Mouse (Mus musculus): ENCODE measurements around the gene Magi2. TPM values are rescaled to one million over a fixed set of nuclear protein-coding genes. Genes with fewer than 3 reads are reported as not detected.
"Not testable (repeated sequence)": the region's sequence is repeated elsewhere in the genome, so short reads cannot be mapped to it uniquely, and the experiment has no call there.

Gene Magi2
- polyA plus RNA-seq, 1 experiment, result 0.18 TPM

GRCm38 (mm10) chr5:20256933-20257332, 1030.1 kb downstream of the Magi2 start:
- H3K27me3 ChIP-seq (ENCODE audit: control insufficient read depth, insufficient read depth, insufficient read length), result no peaks in the 10 kb centered on the region
- H3K4me3 ChIP-seq (ENCODE audit: insufficient read depth, poor library complexity, severe bottlenecking), result no peak overlapping the region
- TF ChIP-seq CTCF (IDR thresholded peaks at IDR 0.05; ENCODE audit: control insufficient read depth, insufficient read depth, insufficient read length), result no peak
- TF ChIP-seq USF1 (IDR thresholded peaks at IDR 0.05; ENCODE audit: low read depth), result no peak
- H3K79me3 ChIP-seq (ENCODE audit: low read depth), result no peaks in the 10 kb centered on the region
- H3K79me2 ChIP-seq (ENCODE audit: control insufficient read depth, insufficient read depth), result no peaks in the 10 kb centered on the region
- H3ac ChIP-seq (ENCODE audit: control insufficient read depth, insufficient read length, low read depth), result no peak overlapping the region
- no peaks in the 10 kb centered on the region for H3K36me3 ChIP-seq (ENCODE audit: control insufficient read depth, insufficient read depth)

- Histone ChIP-seq H3K79me2 (ENCODE audit: control insufficient read depth, insufficient read depth) (no peaks in the 10 kb centered on the region), H3K36me3 (ENCODE audit: control insufficient read depth, insufficient read depth) (no peaks in the 10 kb centered on the region), H3K79me3 (ENCODE audit: low read depth) (no peaks in the 10 kb centered on the region), H3ac (ENCODE audit: control insufficient read depth, insufficient read length, low read depth) (no peak overlapping the region), H3K4me3 (ENCODE audit: insufficient read depth, poor library complexity, severe bottlenecking) (no peak overlapping the region), H3K27me3 (ENCODE audit: control insufficient read depth, insufficient read depth, insufficient read length) (no peaks in the 10 kb centered on the region)
- TF ChIP-seq CTCF (IDR thresholded peaks at IDR 0.05; ENCODE audit: control insufficient read depth, insufficient read depth, insufficient read length), result no peak
- no peak for TF ChIP-seq CEBPB (IDR thresholded peaks at IDR 0.05; ENCODE audit: low read depth)
- no peak for TF ChIP-seq MYOG (IDR thresholded peaks at IDR 0.05; ENCODE audit: control insufficient read depth, extremely low read depth, insufficient read length)
These were observed 1030.6 kb downstream of the Magi2 start for GRCm38 (mm10) chr5:20257419-20257818.

GRCm38 (mm10) chr5:20259719-20260118, 1032.9 kb downstream of the Magi2 start:
- no peak for TF ChIP-seq USF1 (IDR thresholded peaks at IDR 0.05; ENCODE audit: low read depth)
- no peak for TF ChIP-seq MYOD1 (IDR thresholded peaks at IDR 0.05; ENCODE audit: control insufficient read depth, insufficient read length, low read depth)
- no peak for TF ChIP-seq FOSL1 (IDR thresholded peaks at IDR 0.05; ENCODE audit: insufficient read depth, low read length, poor library complexity, severe bottlenecking)
- TF ChIP-seq CEBPB (IDR thresholded peaks at IDR 0.05; ENCODE audit: low read depth), result no peak
- no peak for TF ChIP-seq MAX (IDR thresholded peaks at IDR 0.05)
- no peak for TF ChIP-seq MYOG (IDR thresholded peaks at IDR 0.05; ENCODE audit: control insufficient read depth, extremely low read depth, insufficient read length)
- TF ChIP-seq CTCF (IDR thresholded peaks at IDR 0.05; ENCODE audit: control insufficient read depth, insufficient read depth, insufficient read length), result no peak
- H3ac ChIP-seq (ENCODE audit: control insufficient read depth, insufficient read length, low read depth), result no peak overlapping the region
- H3K4me3 ChIP-seq (ENCODE audit: insufficient read depth, poor library complexity, severe bottlenecking), result no peak overlapping the region
- no peaks in the 10 kb centered on the region for H3K36me3 ChIP-seq (ENCODE audit: control insufficient read depth, insufficient read depth)
- no peaks in the 10 kb centered on the region for H3K79me3 ChIP-seq (ENCODE audit: low read depth)
- no peaks in the 10 kb centered on the region for H3K27me3 ChIP-seq (ENCODE audit: control insufficient read depth, insufficient read depth, insufficient read length)
- H3K79me2 ChIP-seq (ENCODE audit: control insufficient read depth, insufficient read depth), result no peaks in the 10 kb centered on the region

GRCm38 (mm10) chr5:20272680-20273079, 1045.8 kb downstream of the Magi2 start:
- not testable (repeated sequence) for H3K79me3 ChIP-seq (ENCODE audit: low read depth); H3K79me2 ChIP-seq (ENCODE audit: control insufficient read depth, insufficient read depth); H3ac ChIP-seq (ENCODE audit: control insufficient read depth, insufficient read length, low read depth); H3K4me3 ChIP-seq (ENCODE audit: insufficient read depth, poor library complexity, severe bottlenecking); H3K36me3 ChIP-seq (ENCODE audit: control insufficient read depth, insufficient read depth); H3K27me3 ChIP-seq (ENCODE audit: control insufficient read depth, insufficient read depth, insufficient read length)

DNA sequence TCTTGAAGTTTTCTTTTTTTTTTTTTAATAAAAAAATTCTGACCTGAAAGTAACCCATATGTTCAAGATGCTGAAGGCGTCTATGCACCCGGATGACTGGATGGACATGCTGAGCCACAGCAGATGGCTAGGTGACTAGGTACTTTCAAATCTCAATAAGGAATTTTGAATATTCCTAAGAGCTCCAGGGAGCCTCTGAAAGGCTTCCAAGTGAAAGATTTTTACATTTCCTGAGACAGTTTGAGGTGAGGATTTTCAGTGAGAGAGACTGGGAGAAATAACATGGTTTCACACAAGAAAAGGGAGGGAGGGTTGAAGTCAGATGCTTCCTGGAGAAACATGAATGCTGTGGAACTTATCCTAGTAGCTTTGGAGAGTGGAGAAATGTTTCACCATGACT, 1048.8 kb downstream of the Magi2 start:
- Histone ChIP-seq H3K4me3 (ENCODE audit: insufficient read depth, poor library complexity, severe bottlenecking) (no peak overlapping the region), H3K79me3 (ENCODE audit: low read depth) (no peaks in the 10 kb centered on the region), H3K27me3 (ENCODE audit: control insufficient read depth, insufficient read depth, insufficient read length) (no peaks in the 10 kb centered on the region), H3K36me3 (ENCODE audit: control insufficient read depth, insufficient read depth) (no peaks in the 10 kb centered on the region), H3ac (ENCODE audit: control insufficient read depth, insufficient read length, low read depth) (no peak overlapping the region), H3K79me2 (ENCODE audit: control insufficient read depth, insufficient read depth) (no peaks in the 10 kb centered on the region)
- TF ChIP-seq MYOG (IDR thresholded peaks at IDR 0.05; ENCODE audit: control insufficient read depth, extremely low read depth, insufficient read length), result no peak
- TF ChIP-seq MYOD1 (IDR thresholded peaks at IDR 0.05; ENCODE audit: control insufficient read depth, insufficient read length, low read depth), result no peak
- TF ChIP-seq USF1 (IDR thresholded peaks at IDR 0.05; ENCODE audit: low read depth), result no peak
- TF ChIP-seq FOSL1 (IDR thresholded peaks at IDR 0.05; ENCODE audit: insufficient read depth, low read length, poor library complexity, severe bottlenecking), result no peak
- TF ChIP-seq CTCF (IDR thresholded peaks at IDR 0.05; ENCODE audit: control insufficient read depth, insufficient read depth, insufficient read length), result no peak
- no peak for TF ChIP-seq CEBPB (IDR thresholded peaks at IDR 0.05; ENCODE audit: low read depth)
- no peak for TF ChIP-seq MAX (IDR thresholded peaks at IDR 0.05)

DNA sequence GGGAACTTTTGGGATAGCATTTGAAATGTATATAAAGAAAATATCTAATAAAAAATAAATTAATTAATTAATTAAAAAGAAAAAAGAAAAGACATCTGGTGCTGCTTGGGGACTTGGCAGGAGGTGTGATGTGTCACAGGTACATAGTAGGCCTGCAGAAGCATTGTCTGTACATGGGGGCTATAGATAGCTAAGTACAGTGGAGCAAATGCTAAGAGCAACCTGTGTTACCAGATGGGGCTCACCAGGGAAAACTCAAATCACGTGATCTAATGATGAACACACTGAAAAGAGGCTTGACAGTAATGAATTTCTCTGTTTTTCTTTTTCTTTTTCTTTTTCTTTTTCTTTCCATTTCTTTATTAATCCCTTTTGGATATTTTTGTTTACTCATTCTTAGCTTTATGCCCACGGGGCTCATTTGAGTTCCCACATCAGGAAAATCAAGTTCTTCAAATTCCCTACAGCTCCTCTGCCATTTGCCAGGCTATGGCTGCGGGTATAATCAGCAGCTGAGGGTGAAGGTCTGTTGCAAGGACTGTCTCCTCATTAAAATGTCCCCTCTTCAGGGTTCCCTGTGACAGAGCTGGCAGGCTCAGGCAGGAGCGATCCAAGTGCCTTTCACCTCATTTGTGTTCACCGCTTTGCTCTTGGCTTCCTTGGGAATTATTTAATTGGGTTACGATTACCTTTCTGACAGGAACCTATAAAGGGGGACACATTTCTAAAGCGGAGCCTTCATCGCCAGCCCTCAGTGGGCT, 1058.4 kb downstream of the Magi2 start:
- no peak overlapping the region for H3ac ChIP-seq (ENCODE audit: control insufficient read depth, insufficient read length, low read depth)
- no peaks in the 10 kb centered on the region for H3K36me3 ChIP-seq (ENCODE audit: control insufficient read depth, insufficient read depth)
- H3K4me3 ChIP-seq (ENCODE audit: insufficient read depth, poor library complexity, severe bottlenecking), result no peak overlapping the region
- H3K79me3 ChIP-seq (ENCODE audit: low read depth), result no peaks in the 10 kb centered on the region
- TF ChIP-seq USF1 (IDR thresholded peaks at IDR 0.05; ENCODE audit: low read depth) (no peak), MAX (IDR thresholded peaks at IDR 0.05) (no peak)
- no peaks in the 10 kb centered on the region for H3K27me3 ChIP-seq (ENCODE audit: control insufficient read depth, insufficient read depth, insufficient read length)
- no peaks in the 10 kb centered on the region for H3K79me2 ChIP-seq (ENCODE audit: control insufficient read depth, insufficient read depth)

Data from C2C12 (cell line).